Mouse (Mus musculus) CH12.LX (cell line): ENCODE measurements at regions not wholly inside any gene's neighbourhood (a gene's known extent, or its start where the extent isn't known, plus 50 kb on each side); places are given as distances from the start of the nearest gene placed in this dataset.

Experiments used
- CHD2 ChIP-seq: IDR thresholded peaks from 2 replicates; pipeline ENCODE4 v1.6.1; 2011; ENCODE audit warnings: low read length, improper control_type of control experiment
- CTCF ChIP-seq, 2 experiments: IDR thresholded peaks in 1 of 2; conservative IDR thresholded peaks in 1 of 2; 2 replicates each; pipeline ENCODE4 v1.5.1; 2011 to 2012; ENCODE audit warnings: low read depth in 2 of 2, low read length in 2 of 2, improper control_type of control experiment in 1 of 2, inconsistent platforms in 1 of 2, mild to moderate bottlenecking in 1 of 2, moderate library complexity in 1 of 2
- ETS1 ChIP-seq: conservative IDR thresholded peaks from 2 replicates; pipeline ENCODE4 v1.6.1; 2012; ENCODE audit warnings: low read depth, mild to moderate bottlenecking, inconsistent platforms, low read length, improper control_type of control experiment, moderate library complexity
- GABPA ChIP-seq: IDR thresholded peaks from 2 replicates; pipeline ENCODE4 v1.6.1; 2012; ENCODE audit warnings: low read depth, low read length, improper control_type of control experiment, inconsistent platforms; ENCODE audit not compliant: insufficient replicate concordance
- JUND ChIP-seq: conservative IDR thresholded peaks from 2 replicates; pipeline ENCODE4 v1.6.1; 2011; ENCODE audit warnings: low read depth, low read length, improper control_type of control experiment
- MYC ChIP-seq: IDR thresholded peaks from 2 replicates; pipeline ENCODE4 v1.6.1; 2011; ENCODE audit warnings: low read depth, mild to moderate bottlenecking, improper control_type of control experiment, low read length
- POLR2A ChIP-seq: IDR thresholded peaks from 2 replicates; pipeline ENCODE4 v1.6.1; 2011; ENCODE audit warnings: low read depth, mild to moderate bottlenecking, improper control_type of control experiment, low read length
- RCOR1 ChIP-seq: conservative IDR thresholded peaks from 2 replicates; pipeline ENCODE4 v1.6.1; 2012; ENCODE audit warnings: low read depth, mild to moderate bottlenecking, inconsistent platforms, low read length, improper control_type of control experiment
- USF1 ChIP-seq: IDR thresholded peaks from 2 replicates; pipeline ENCODE4 v1.6.1; 2014; ENCODE audit warnings: low read depth, mild to moderate bottlenecking, inconsistent platforms, low read length, improper control_type of control experiment
- ZKSCAN1 ChIP-seq: IDR thresholded peaks from 2 replicates; pipeline ENCODE4 v1.6.1; 2012; ENCODE audit warnings: low read depth, inconsistent platforms, low read length, improper control_type of control experiment, borderline replicate concordance

- TF ChIP-seq GABPA: no peak
- TF ChIP-seq CTCF (conservative IDR thresholded peaks at IDR 0.05 in 1 of 2, IDR thresholded peaks at IDR 0.05 in 1 of 2; ENCODE audit: low read depth in 2 of 2, low read length in 2 of 2): no peak
- TF ChIP-seq CHD2: no peak
- no peak for TF ChIP-seq MYC
- no peak for TF ChIP-seq ZKSCAN1
- no peak for TF ChIP-seq ETS1
- no peak for TF ChIP-seq USF1
- TF ChIP-seq POLR2A: no peak
- no peak for TF ChIP-seq JUND
- TF ChIP-seq RCOR1: no peak
Measured at GRCm38 (mm10) chr4:18620361-18620760, 984.9 kb upstream of the Gm12353 start.
